In genomic region chr3:104500881-104501280, GRCm38 (mm10) we compare ENCODE assay signal across 19 mouse cellular contexts. TPM values are rescaled to one million over a fixed set of nuclear protein-coding genes. Genes with fewer than 3 reads are reported as not detected.
A peak's percentile ranks its signal among the peaks of the same experiment; 100 is the strongest.
DNase-seq lines count a peak whose midpoint lies in the region; ATAC-seq lines count a peak whose summit lies in the region.
"Had no signal": no experiment of that assay in that cellular context is flagged by ENCODE, and none has a peak within 500 bp of the region (broad histone marks: within the 10 kb centered on the region; RNA-seq: fewer than 3 reads in every experiment).

No protein-coding gene starts in this region.

- intact Hi-C loops in left cerebral cortex, postnatal 10 days (cut with DNase I), result no loop called here

- no peak for DNase-seq in hindbrain, embryonic 11.5 days (ENCODE audit: low spot score)
- no peak for DNase-seq in neural tube, embryonic 10.5 days (ENCODE audit: extremely low spot score, low spot score)
- peak; percentile 47 for DNase-seq in kidney, postnatal 14 days
- peak; percentile 31 for DNase-seq in yolk sac, embryonic 10.5 days (ENCODE audit: low spot score)
- DNase-seq in spleen, postnatal 4 days (ENCODE audit: low spot score in 2 of 2), result no peak
- DNase-seq in left cerebral cortex, postnatal 10 days (ENCODE audit: extremely low spot score in 1 of 2, low spot score in 2 of 2), result no peak
- DNase-seq: cerebellum, postnatal 25 days; heart, postnatal 36 days; right cerebral cortex, postnatal 4 days had no signal

- ATAC-seq in hindbrain, embryonic 13.5 days (ENCODE audit: low FRiP score), result no peak
- ATAC-seq in hindbrain, embryonic 11.5 days (ENCODE audit: low FRiP score), result no peak
- ATAC-seq in neural tube, embryonic 13.5 days (ENCODE audit: low read depth), result peak; percentile 81
- ATAC-seq: forebrain, embryonic 14.5 days; hindbrain, postnatal 0 days; lung, postnatal 0 days had no signal

- WGBS in hindbrain, embryonic 13.5 days, result 71% methylated on average over 2 of the region's 2 CpGs
- 82% methylated on average over 2 of the region's 2 CpGs for WGBS in hindbrain, embryonic 11.5 days
- 53% methylated on average over 2 of the region's 2 CpGs for WGBS in neural tube, embryonic 13.5 days

- H3K4me2 ChIP-seq in hindbrain, embryonic 13.5 days, result no peak overlapping the region
- no peak overlapping the region for H3K4me2 ChIP-seq in hindbrain, embryonic 11.5 days (replicated peaks; ENCODE audit: low read depth, low read length)
- 0 out of 2 replicates have a peak overlapping the region, but pooled peaks have one; percentile 14 for H3K4me2 ChIP-seq in neural tube, embryonic 13.5 days
- H3K4me2 ChIP-seq: heart, embryonic 12.5 days; limb, embryonic 12.5 days; liver, embryonic 15.5 days; neural tube, embryonic 12.5 days had no signal

- peaks cover 17% of the 10 kb centered on the region for H3K36me3 ChIP-seq in hindbrain, embryonic 13.5 days
- no peaks in the 10 kb centered on the region for H3K36me3 ChIP-seq in hindbrain, embryonic 11.5 days (ENCODE audit: control insufficient read depth, insufficient read depth, low read length)
- peaks cover 11% of the 10 kb centered on the region for H3K36me3 ChIP-seq in neural tube, embryonic 13.5 days

- H3K9ac ChIP-seq in hindbrain, embryonic 13.5 days, result no peak overlapping the region
- no peak overlapping the region for H3K9ac ChIP-seq in hindbrain, embryonic 11.5 days (ENCODE audit: low read depth, low read length)
- H3K9ac ChIP-seq in neural tube, embryonic 13.5 days, result no peak overlapping the region
- H3K9ac ChIP-seq: heart, embryonic 12.5 days; limb, embryonic 12.5 days; liver, embryonic 15.5 days; neural tube, embryonic 12.5 days had no signal

- 0 out of 2 replicates have a peak overlapping the region, but pooled peaks have one; percentile 3 for H3K27ac ChIP-seq in hindbrain, embryonic 13.5 days
- no peak overlapping the region for H3K27ac ChIP-seq in hindbrain, embryonic 11.5 days (ENCODE audit: low read depth, low read length)
- peak overlapping the region; percentile 64 for H3K27ac ChIP-seq in neural tube, embryonic 13.5 days (replicated peaks)
- H3K27ac ChIP-seq: hindbrain, postnatal 0 days; layer of hippocampus, adult 2 months; limb, embryonic 12.5 days; liver, embryonic 15.5 days; neural tube, embryonic 12.5 days had no signal

- no peaks in the 10 kb centered on the region for H3K27me3 ChIP-seq in hindbrain, embryonic 13.5 days
- H3K27me3 ChIP-seq in hindbrain, embryonic 11.5 days (ENCODE audit: control insufficient read depth, insufficient read depth, low read length), result no peaks in the 10 kb centered on the region
- H3K27me3 ChIP-seq in neural tube, embryonic 13.5 days, result no peaks in the 10 kb centered on the region
- H3K27me3 ChIP-seq: heart, embryonic 12.5 days; limb, embryonic 12.5 days; liver, embryonic 15.5 days; neural tube, embryonic 12.5 days had no signal

- H3K4me1 ChIP-seq in hindbrain, embryonic 13.5 days (replicated peaks), result peaks cover 19% of the 10 kb centered on the region
- H3K4me1 ChIP-seq in hindbrain, embryonic 11.5 days (replicated peaks; ENCODE audit: control insufficient read depth, insufficient read depth, low read length), result no peaks in the 10 kb centered on the region
- peaks cover 28% of the 10 kb centered on the region for H3K4me1 ChIP-seq in neural tube, embryonic 13.5 days (replicated peaks)
- H3K4me1 ChIP-seq: limb, embryonic 12.5 days; neural tube, embryonic 12.5 days had no signal

- no peak overlapping the region for H3K4me3 ChIP-seq in hindbrain, embryonic 13.5 days
- no peak overlapping the region for H3K4me3 ChIP-seq in hindbrain, embryonic 11.5 days (ENCODE audit: low read depth, low read length)
- no peak overlapping the region for H3K4me3 ChIP-seq in neural tube, embryonic 13.5 days
- H3K4me3 ChIP-seq: heart, embryonic 12.5 days; layer of hippocampus, adult 2 months; limb, embryonic 12.5 days; liver, embryonic 15.5 days; neural tube, embryonic 12.5 days had no signal

- no peaks in the 10 kb centered on the region for H3K9me3 ChIP-seq in hindbrain, embryonic 13.5 days
- H3K9me3 ChIP-seq in hindbrain, embryonic 11.5 days (ENCODE audit: control insufficient read depth, low read length), result no peaks in the 10 kb centered on the region
- no peaks in the 10 kb centered on the region for H3K9me3 ChIP-seq in neural tube, embryonic 13.5 days
- H3K9me3 ChIP-seq: heart, embryonic 12.5 days; limb, embryonic 12.5 days; liver, embryonic 15.5 days; neural tube, embryonic 12.5 days had no signal

RNA-seq across cellular contexts. Expression of gene Lrig2, which starts 10.8 kb away (rescaled TPM):
- polyA plus RNA-seq in hindbrain, embryonic 13.5 days (2015; fragmentation: Nextera tagmentation; extraction: Ambion mirVana), result 27.1 and 30.5 TPM in 2 replicates
- 24.8 and 28.3 TPM in 2 replicates for polyA plus RNA-seq in hindbrain, embryonic 11.5 days (2014; fragmentation: Nextera tagmentation; extraction: Ambion mirVana)
- 29.3 and 33.4 TPM in 2 replicates for polyA plus RNA-seq in neural tube, embryonic 13.5 days (2015; fragmentation: Nextera tagmentation; extraction: Ambion mirVana)
- total RNA-seq in left cerebral cortex, postnatal 10 days (2021), result 10 to 100 TPM; 25.8 to 26.8 TPM

Comparison
In these comparisons a context has a peak if more than half of its experiments do, and no peak if none do; other contexts are left out.
1. DNase-seq: peak in kidney, postnatal 14 days (single experiment) and yolk sac, embryonic 10.5 days (single experiment); none in hindbrain, embryonic 11.5 days (single experiment), neural tube, embryonic 10.5 days (single experiment), spleen, postnatal 4 days (0 of 2) and left cerebral cortex, postnatal 10 days (0 of 2).